In the genomic region with DNA sequence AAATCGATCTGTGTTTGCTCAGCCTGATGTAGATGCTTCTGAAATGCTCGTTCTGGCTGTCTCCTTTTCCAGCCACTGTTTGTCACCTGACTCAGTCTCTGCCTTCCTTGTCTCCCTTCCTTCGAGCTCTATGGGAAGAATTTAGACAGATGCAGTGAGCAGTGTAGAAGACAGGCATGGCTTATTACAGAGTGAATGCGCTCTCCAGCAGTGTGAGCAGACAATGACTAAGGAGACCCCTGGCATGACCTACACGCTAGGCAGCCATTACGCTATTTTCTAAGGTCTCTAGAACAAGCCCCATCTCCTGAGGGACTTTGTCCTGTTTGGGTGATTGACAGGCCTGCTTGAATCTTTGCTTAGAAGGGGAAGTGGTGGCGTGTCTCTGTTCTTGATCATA, we compare ENCODE assay signal across 30 mouse cellular contexts. TPM values are rescaled to one million over a fixed set of nuclear protein-coding genes. Genes with fewer than 3 reads are reported as not detected.
DNase-seq lines count a peak whose midpoint lies in the region; ATAC-seq and TF ChIP-seq lines count a peak whose summit lies in the region.
"Had no signal": no experiment of that assay in that cellular context is flagged by ENCODE, and none has a peak within 500 bp of the region (broad histone marks: within the 10 kb centered on the region; RNA-seq: fewer than 3 reads in every experiment).

No protein-coding gene starts in this region.

- H3K4me2 ChIP-seq in hindbrain, postnatal 0 days (ENCODE audit: low read depth, low read length) = no peak overlapping the region
- no peak overlapping the region for H3K4me2 ChIP-seq in neural tube, embryonic 13.5 days
- no peak overlapping the region for H3K4me2 ChIP-seq in hindbrain, embryonic 15.5 days
- H3K4me2 ChIP-seq in midbrain, embryonic 16.5 days (ENCODE audit: low read length) = no peak overlapping the region
- H3K4me2 ChIP-seq: embryonic facial prominence, embryonic 15.5 days; limb, embryonic 12.5 days; liver, embryonic 11.5 days had no signal

- no peak overlapping the region for H3K9ac ChIP-seq in hindbrain, postnatal 0 days (replicated peaks; ENCODE audit: low read length)
- no peak overlapping the region for H3K9ac ChIP-seq in neural tube, embryonic 13.5 days
- H3K9ac ChIP-seq in hindbrain, embryonic 15.5 days = no peak overlapping the region
- no peak overlapping the region for H3K9ac ChIP-seq in midbrain, embryonic 16.5 days (ENCODE audit: low read depth, low read length)
- H3K9ac ChIP-seq: embryonic facial prominence, embryonic 15.5 days; limb, embryonic 12.5 days; liver, postnatal 0 days had no signal

- no peak overlapping the region for H3K27ac ChIP-seq in hindbrain, embryonic 10.5 days
- no peak overlapping the region for H3K27ac ChIP-seq in hindbrain, postnatal 0 days
- 0 out of 2 replicates have a peak overlapping the region, but pooled peaks have one; percentile 23 for H3K27ac ChIP-seq in neural tube, embryonic 13.5 days (replicated peaks)
- H3K27ac ChIP-seq in hindbrain, embryonic 15.5 days (replicated peaks) = no peak overlapping the region
- H3K27ac ChIP-seq in midbrain, embryonic 16.5 days (ENCODE audit: low read length) = peak overlapping the region; percentile 23
- H3K27ac ChIP-seq: embryonic facial prominence, embryonic 15.5 days; heart, adult 2 months; limb, embryonic 12.5 days; macrophage had no signal

- H3K4me1 ChIP-seq in hindbrain, embryonic 10.5 days (replicated peaks) = peaks cover 13% of the 10 kb centered on the region
- H3K4me1 ChIP-seq in hindbrain, postnatal 0 days (ENCODE audit: insufficient read depth, low read length) = no peaks in the 10 kb centered on the region
- H3K4me1 ChIP-seq in neural tube, embryonic 13.5 days (replicated peaks) = 0 out of 2 replicates have a peak, but pooled peaks cover 2% of the 10 kb centered on the region
- no peaks in the 10 kb centered on the region for H3K4me1 ChIP-seq in hindbrain, embryonic 15.5 days (replicated peaks)
- H3K4me1 ChIP-seq in midbrain, embryonic 16.5 days (ENCODE audit: control insufficient read depth, insufficient read depth, low read length) = peaks cover 7% of the 10 kb centered on the region
- H3K4me1 ChIP-seq: embryonic facial prominence, embryonic 15.5 days had no signal

- ATAC-seq in hindbrain, postnatal 0 days = no peak
- 0 out of 2 replicates have a peak, but pooled peaks have one; percentile 53 for ATAC-seq in neural tube, embryonic 13.5 days (ENCODE audit: low read depth)
- ATAC-seq in hindbrain, embryonic 15.5 days (ENCODE audit: low FRiP score, low read depth) = 0 out of 2 replicates have a peak, but pooled peaks have one; percentile 68
- peak; percentile 37; the same call in 1 of the 2 replicates for ATAC-seq in midbrain, embryonic 16.5 days
- ATAC-seq: activated CD4-positive, CD25-positive, alpha-beta regulatory T cell, adult 4 months; inflammation-experienced regulatory T-cells, adult 6 months; liver, postnatal 0 days; lung, postnatal 0 days had no signal

- H3K9me3 ChIP-seq in hindbrain, embryonic 10.5 days = no peaks in the 10 kb centered on the region
- no peaks in the 10 kb centered on the region for H3K9me3 ChIP-seq in hindbrain, postnatal 0 days (ENCODE audit: low read length)
- H3K9me3 ChIP-seq in neural tube, embryonic 13.5 days = no peaks in the 10 kb centered on the region
- no peaks in the 10 kb centered on the region for H3K9me3 ChIP-seq in hindbrain, embryonic 15.5 days
- H3K9me3 ChIP-seq in midbrain, embryonic 16.5 days (replicated peaks; ENCODE audit: control insufficient read depth, low read length, poor library complexity, severe bottlenecking) = no peaks in the 10 kb centered on the region
- H3K9me3 ChIP-seq: embryonic facial prominence, embryonic 15.5 days; limb, embryonic 12.5 days had no signal

- peaks cover 12% of the 10 kb centered on the region; the same call in 1 of the 2 replicates for H3K27me3 ChIP-seq in hindbrain, embryonic 10.5 days (ENCODE audit: insufficient read depth, poor library complexity, severe bottlenecking)
- H3K27me3 ChIP-seq in hindbrain, postnatal 0 days (ENCODE audit: insufficient read depth, low read length) = no peaks in the 10 kb centered on the region
- H3K27me3 ChIP-seq in neural tube, embryonic 13.5 days = no peaks in the 10 kb centered on the region
- no peaks in the 10 kb centered on the region for H3K27me3 ChIP-seq in hindbrain, embryonic 15.5 days
- H3K27me3 ChIP-seq in midbrain, embryonic 16.5 days (ENCODE audit: control insufficient read depth, insufficient read depth, low read depth, low read length) = no peaks in the 10 kb centered on the region
- H3K27me3 ChIP-seq: embryonic facial prominence, embryonic 15.5 days; limb, embryonic 12.5 days had no signal

- no peak overlapping the region for H3K4me3 ChIP-seq in hindbrain, embryonic 10.5 days
- H3K4me3 ChIP-seq in hindbrain, postnatal 0 days (ENCODE audit: low read length) = no peak overlapping the region
- no peak overlapping the region for H3K4me3 ChIP-seq in neural tube, embryonic 13.5 days
- H3K4me3 ChIP-seq in hindbrain, embryonic 15.5 days = no peak overlapping the region
- no peak overlapping the region for H3K4me3 ChIP-seq in midbrain, embryonic 16.5 days (ENCODE audit: low read depth, low read length)
- H3K4me3 ChIP-seq: embryonic facial prominence, embryonic 15.5 days; heart, adult 2 months; limb, embryonic 12.5 days had no signal

- TF ChIP-seq CTCF in hindbrain, postnatal 0 days (IDR thresholded peaks at IDR 0.05; ENCODE audit: low read depth) = no peak

- no peaks in the 10 kb centered on the region for H3K36me3 ChIP-seq in hindbrain, embryonic 10.5 days
- H3K36me3 ChIP-seq in hindbrain, postnatal 0 days (ENCODE audit: insufficient read depth, low read length) = no peaks in the 10 kb centered on the region
- no peaks in the 10 kb centered on the region for H3K36me3 ChIP-seq in neural tube, embryonic 13.5 days
- H3K36me3 ChIP-seq in hindbrain, embryonic 15.5 days = no peaks in the 10 kb centered on the region
- H3K36me3 ChIP-seq in midbrain, embryonic 16.5 days (ENCODE audit: control insufficient read depth, insufficient read depth, low read length) = no peaks in the 10 kb centered on the region
- H3K36me3 ChIP-seq: embryonic facial prominence, embryonic 15.5 days; limb, embryonic 12.5 days had no signal

- 40% methylated on average over 7 of the region's 7 CpGs for WGBS in hindbrain, embryonic 10.5 days
- WGBS in hindbrain, postnatal 0 days = 35% methylated on average over 7 of the region's 7 CpGs
- 64% methylated on average over 7 of the region's 7 CpGs for WGBS in neural tube, embryonic 13.5 days
- 46% methylated on average over 7 of the region's 7 CpGs for WGBS in hindbrain, embryonic 15.5 days
- 33% methylated on average over 7 of the region's 7 CpGs for WGBS in midbrain, embryonic 16.5 days

- DNase-seq in hindbrain, embryonic 10.5 days (ENCODE audit: low spot score) = peak; percentile 30
- DNase-seq in hindbrain, postnatal 0 days (ENCODE audit: low spot score) = no peak
- no peak for DNase-seq in neural tube, embryonic 10.5 days (ENCODE audit: extremely low spot score, low spot score)
- no peak for DNase-seq in heart, adult 8-10 months (ENCODE audit: low spot score)
- no peak for DNase-seq in cerebellum, postnatal 25 days
- DNase-seq: adrenal gland, adult 8-10 months; cerebellum, adult 2 months; cerebellum, postnatal 36 days; gastrocnemius, postnatal 36 days; heart, adult 2 months; kidney, adult 8-10 months; kidney, postnatal 25 days; layer of hippocampus, postnatal 36 days; liver, postnatal 0 days had no signal

RNA-seq across cellular contexts. Expression of a gene that starts 20.7 kb away (rescaled TPM):
- polyA plus RNA-seq in hindbrain, embryonic 10.5 days (2016; fragmentation: Nextera tagmentation; extraction: Ambion mirVana) = not detected in 2 replicates
- total RNA-seq in hindbrain, postnatal 0 days (2014; rRNA removed) = not detected in 2 replicates
- 0.08 TPM in 2 replicates for polyA plus RNA-seq in hindbrain, postnatal 0 days (2015; fragmentation: Nextera tagmentation; extraction: Ambion mirVana)
- not detected in 2 replicates for polyA plus RNA-seq in neural tube, embryonic 13.5 days (2015; fragmentation: Nextera tagmentation; extraction: Ambion mirVana)
- polyA plus RNA-seq in hindbrain, embryonic 15.5 days (2015; fragmentation: Nextera tagmentation; extraction: Ambion mirVana) = 0.10 and 0.12 TPM in 2 replicates
- not detected in 2 replicates for polyA plus RNA-seq in midbrain, embryonic 16.5 days (2015; fragmentation: Nextera tagmentation; extraction: Ambion mirVana)
- total RNA-seq in heart, adult 8-10 months (2022) = not detected
- total RNA-seq: adrenal gland, adult 8-10 months; gastrocnemius, postnatal 36 days; heart, adult 2 months; heart, postnatal 25 days; layer of hippocampus, adult 8-10 months; layer of hippocampus, postnatal 36 days; left cerebral cortex, postnatal 10 days; MEL had no signal
- polyA plus RNA-seq: activated CD4-positive, CD25-positive, alpha-beta regulatory T cell, adult 4 months; cerebellum, adult 2 months; embryonic facial prominence, embryonic 15.5 days; heart, adult 2 months; heart, embryonic 14.5 days; inflammation-experienced regulatory T-cells, adult 6 months; limb, embryonic 12.5 days; liver, embryonic 11.5 days; liver, postnatal 0 days; lung, postnatal 0 days; macrophage; spleen, adult 2 months had no signal

RNA-seq across cellular contexts. Expression of a gene that starts 24.0 kb away (rescaled TPM):
- polyA plus RNA-seq in hindbrain, embryonic 10.5 days (2016; fragmentation: Nextera tagmentation; extraction: Ambion mirVana) = 0.06 and 0.10 TPM in 2 replicates
- 0.54 TPM in 1 of 2 replicates, not detected in the other for total RNA-seq in hindbrain, postnatal 0 days (2014; rRNA removed)
- 0.06 TPM in 1 of 2 replicates, not detected in the other for polyA plus RNA-seq in hindbrain, postnatal 0 days (2015; fragmentation: Nextera tagmentation; extraction: Ambion mirVana)
- not detected in 2 replicates for polyA plus RNA-seq in neural tube, embryonic 13.5 days (2015; fragmentation: Nextera tagmentation; extraction: Ambion mirVana)
- 0.13 TPM in 1 of 2 replicates, not detected in the other for polyA plus RNA-seq in hindbrain, embryonic 15.5 days (2015; fragmentation: Nextera tagmentation; extraction: Ambion mirVana)
- 0.10 TPM in 1 of 2 replicates, not detected in the other for polyA plus RNA-seq in midbrain, embryonic 16.5 days (2015; fragmentation: Nextera tagmentation; extraction: Ambion mirVana)
- under 1 TPM in 2 of 4 experiments, not detected in 2; 0.08 to 0.09 TPM for total RNA-seq in heart, adult 8-10 months (2022)
- total RNA-seq: adrenal gland, adult 8-10 months; heart, adult 2 months had no signal
- polyA plus RNA-seq: activated CD4-positive, CD25-positive, alpha-beta regulatory T cell, adult 4 months; heart, adult 2 months; heart, embryonic 14.5 days; inflammation-experienced regulatory T-cells, adult 6 months; liver, embryonic 11.5 days; liver, postnatal 0 days; lung, postnatal 0 days; spleen, adult 2 months had no signal

RNA-seq across cellular contexts. Expression of a gene that starts 49.2 kb away (rescaled TPM):
- 41.5 and 55.9 TPM in 2 replicates for polyA plus RNA-seq in hindbrain, embryonic 10.5 days (2016; fragmentation: Nextera tagmentation; extraction: Ambion mirVana)
- 14.8 and 18.4 TPM in 2 replicates for total RNA-seq in hindbrain, postnatal 0 days (2014; rRNA removed)
- 10.0 and 10.9 TPM in 2 replicates for polyA plus RNA-seq in hindbrain, postnatal 0 days (2015; fragmentation: Nextera tagmentation; extraction: Ambion mirVana)
- 20.2 and 24.8 TPM in 2 replicates for polyA plus RNA-seq in neural tube, embryonic 13.5 days (2015; fragmentation: Nextera tagmentation; extraction: Ambion mirVana)
- polyA plus RNA-seq in hindbrain, embryonic 15.5 days (2015; fragmentation: Nextera tagmentation; extraction: Ambion mirVana) = 14.1 and 16.1 TPM in 2 replicates
- 13.3 and 14.6 TPM in 2 replicates for polyA plus RNA-seq in midbrain, embryonic 16.5 days (2015; fragmentation: Nextera tagmentation; extraction: Ambion mirVana)
- total RNA-seq in heart, adult 8-10 months (2022) = 10 to 100 TPM; 36.9 to 46.0 (median 43.0) TPM

Comparison
In these comparisons a context has a peak if more than half of its experiments do, and no peak if none do; other contexts are left out.
1. H3K27ac ChIP-seq: peak in neural tube, embryonic 13.5 days (single experiment) and midbrain, embryonic 16.5 days (single experiment); none in hindbrain, embryonic 10.5 days (single experiment), hindbrain, postnatal 0 days (single experiment) and hindbrain, embryonic 15.5 days (single experiment).